Mouse (Mus musculus): ENCODE data around the gene Aak1.

Gene Aak1

DNA sequence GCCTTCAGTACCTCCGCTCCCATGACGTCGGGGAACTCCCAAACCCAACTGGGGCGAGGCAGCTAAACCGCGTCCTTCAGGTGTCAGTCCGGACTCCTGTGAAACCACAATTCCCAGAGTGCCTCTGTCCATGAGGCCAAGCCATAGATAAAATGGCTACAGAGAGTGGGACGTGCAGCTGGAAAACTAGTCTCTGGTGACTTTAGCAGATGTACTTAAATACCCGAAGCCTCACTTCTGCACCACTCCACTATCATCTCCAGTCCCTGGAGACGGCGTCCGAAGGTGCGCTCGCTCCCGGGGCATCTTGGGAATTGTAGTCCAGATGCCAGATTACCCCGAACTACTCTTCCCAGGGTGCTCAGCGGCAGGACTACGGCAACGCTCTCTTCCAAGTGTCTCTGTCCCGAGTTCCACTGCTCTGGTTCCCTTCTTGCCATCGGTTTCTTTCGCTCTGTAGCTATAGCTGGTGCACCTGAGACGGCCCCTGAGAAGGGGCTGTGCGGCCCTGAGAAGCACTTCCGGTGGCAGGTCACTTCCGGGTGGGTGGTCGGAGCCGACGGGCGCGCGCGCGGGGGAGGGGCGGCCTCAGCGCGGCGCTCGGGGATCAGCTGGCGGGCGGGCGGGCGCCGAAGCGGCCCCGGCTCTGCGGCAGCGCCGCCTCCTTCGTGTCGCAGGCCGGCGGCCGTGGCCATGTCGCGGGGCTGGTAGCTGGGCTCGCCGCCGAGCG is at the start of gene Aak1:
TSS of gene Aak1 (plus strand) at position 603 of the 730 bp plus-strand sequence.
- DNase-seq (ENCODE audit: low spot score in 2 of 2) = peak; percentile 88 to 92

DNA sequence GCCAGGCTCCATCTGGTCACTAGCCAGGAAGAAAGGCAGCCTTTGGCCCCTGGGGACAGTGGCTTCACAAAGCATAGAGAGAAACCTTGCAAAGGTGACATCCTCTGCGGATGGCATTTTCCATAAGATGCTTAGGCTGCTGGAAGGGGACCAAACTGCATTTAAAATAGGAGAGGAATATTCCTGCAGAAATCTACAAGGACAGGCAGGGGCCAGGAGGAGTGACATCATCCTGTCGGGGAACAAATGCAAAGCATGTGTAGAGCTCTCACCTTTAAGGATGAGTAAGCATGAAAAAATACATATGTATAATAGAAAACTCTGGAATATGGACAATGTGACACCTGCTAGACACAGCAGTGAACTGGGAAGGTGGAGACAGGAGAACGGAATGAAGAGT is 48.9 kb upstream of the Aak1 start:
- DNase-seq (ENCODE audit: low spot score in 2 of 2) = no peak

DNA sequence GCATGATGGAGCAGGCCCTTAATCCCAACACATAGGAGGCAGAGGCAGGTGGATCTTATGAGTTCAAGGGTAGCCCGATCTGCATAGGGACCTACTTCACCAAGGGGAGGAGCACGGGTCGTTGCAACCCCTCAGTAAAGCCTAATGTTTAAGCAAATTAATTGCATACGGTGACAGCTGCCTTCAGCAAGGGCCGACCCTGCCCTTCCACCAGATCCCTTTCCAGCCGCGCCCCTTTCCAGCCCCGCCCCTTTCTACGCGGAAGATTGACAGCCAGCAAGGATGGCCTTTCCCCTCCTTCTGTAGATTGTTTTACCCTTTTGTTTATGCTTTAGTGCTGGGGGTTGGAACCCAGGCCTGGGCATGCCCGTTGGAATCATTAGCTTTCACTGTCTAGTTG is 47.9 kb upstream of the Aak1 start:
- DNase-seq (ENCODE audit: low spot score in 2 of 2) = no peak

DNA sequence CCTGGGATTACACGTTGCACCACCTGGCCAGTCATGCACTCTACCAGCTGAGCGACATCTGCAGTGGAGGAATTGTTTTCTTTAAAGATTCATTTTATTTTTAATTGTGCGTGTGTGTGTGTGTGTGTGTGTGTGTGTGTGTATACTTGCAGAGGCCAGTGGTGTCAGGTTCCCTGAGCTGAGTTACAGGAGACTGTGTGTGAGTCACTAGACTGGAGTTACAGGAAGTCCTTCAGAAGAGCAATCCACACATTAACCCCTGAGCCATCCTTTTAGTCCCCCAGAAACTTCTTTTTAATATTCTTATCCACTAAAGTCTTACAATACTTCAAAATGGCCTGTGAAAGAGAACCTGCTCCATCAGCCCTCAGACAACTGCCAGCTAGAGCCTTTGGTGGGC is 44.7 kb upstream of the Aak1 start:
- DNase-seq (ENCODE audit: low spot score in 2 of 2) = no peak

DNA sequence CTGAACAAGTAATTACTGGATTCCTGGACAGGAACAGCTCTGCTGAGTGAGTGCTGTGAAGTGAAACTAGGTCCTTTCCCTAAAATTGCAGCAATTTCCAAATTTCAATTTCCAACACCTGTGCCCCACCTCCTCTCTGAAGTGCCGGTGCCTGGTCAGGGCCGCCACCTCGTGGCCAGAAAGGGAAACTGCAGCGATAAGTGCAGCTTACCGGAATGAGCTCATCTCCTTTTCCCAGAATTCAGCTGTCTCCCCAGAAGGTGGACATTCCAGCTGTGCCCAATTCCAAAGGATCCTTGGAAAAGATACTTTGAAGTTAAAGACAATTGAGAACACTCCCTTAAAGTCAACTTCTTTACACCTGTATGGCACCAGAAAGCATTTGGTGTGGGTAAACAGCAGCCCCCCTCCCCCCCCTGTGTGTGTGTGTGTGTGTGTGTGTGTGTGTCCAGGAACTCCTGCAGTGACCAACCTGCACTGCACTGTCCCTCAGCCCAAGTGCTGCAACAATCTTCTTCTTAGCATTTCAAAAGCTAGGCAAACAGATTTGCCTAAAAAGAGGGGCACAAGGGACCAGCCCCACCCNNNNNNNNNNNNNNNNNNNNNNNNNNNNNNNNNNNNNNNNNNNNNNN is 42.7 kb upstream of the Aak1 start:
- peak; percentile 43 to 72 for DNase-seq (ENCODE audit: low spot score in 2 of 2)

DNA sequence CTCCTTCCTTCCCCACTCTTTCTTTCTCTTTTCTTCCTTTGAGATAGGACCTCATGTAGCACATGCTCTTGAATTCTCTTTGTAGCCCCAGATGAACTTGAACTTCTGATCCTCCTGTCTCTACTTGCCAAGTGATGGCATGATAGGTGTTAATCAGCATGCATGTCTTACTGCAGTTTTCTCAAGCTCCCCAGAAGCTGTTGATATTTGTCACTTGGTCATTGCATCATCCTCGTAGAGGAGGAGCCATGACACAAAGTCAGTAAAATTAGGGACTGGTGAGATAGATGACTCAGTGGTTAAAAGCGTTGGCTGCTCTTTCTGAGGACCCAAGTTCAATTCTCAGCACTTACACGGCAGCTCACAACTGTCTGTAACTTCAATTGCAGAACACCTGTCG is 36.4 kb upstream of the Aak1 start:
- no peak for DNase-seq (ENCODE audit: low spot score in 2 of 2)

DNA sequence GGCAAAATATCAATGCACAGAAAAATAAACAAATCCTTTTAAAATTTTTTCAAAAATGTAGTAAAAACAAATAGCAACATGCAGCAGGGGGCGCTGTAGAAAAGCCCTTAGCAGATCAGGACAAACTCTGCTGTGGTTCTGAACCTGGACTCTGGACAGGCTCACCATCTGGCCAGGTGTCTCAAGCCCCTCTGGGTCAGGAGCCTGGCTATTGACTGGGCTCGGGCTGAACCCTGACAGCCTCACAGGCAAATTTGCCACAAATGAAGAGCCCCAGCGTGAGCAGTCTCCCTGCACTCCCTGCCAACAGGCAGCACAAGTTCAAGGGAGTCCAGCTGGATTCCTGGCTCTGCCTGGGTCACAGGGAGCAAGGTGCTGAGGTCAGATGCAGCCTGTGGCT is 36.0 kb upstream of the Aak1 start:
- no peak for DNase-seq (ENCODE audit: low spot score in 2 of 2)

DNA sequence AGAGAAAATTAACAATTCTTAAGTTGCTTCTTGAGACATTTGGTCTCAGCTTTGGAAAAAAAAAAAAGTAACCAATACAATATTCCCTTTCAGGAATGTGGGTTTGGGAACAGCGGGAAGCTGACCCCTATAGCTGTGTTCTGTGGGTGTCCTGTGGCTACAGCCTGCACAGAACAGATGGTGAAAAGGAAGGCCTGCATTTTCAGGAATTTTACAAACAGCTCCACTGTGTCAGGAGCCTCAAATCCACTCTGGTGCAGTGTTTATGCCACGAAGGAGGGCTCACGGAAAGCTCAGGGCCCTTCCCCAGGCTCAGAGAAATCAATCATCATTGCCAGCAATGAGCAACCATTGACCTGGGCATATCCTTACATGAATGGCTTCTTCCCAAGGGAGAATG is 34.4 kb upstream of the Aak1 start:
- DNase-seq (ENCODE audit: low spot score in 2 of 2) = no peak

DNA sequence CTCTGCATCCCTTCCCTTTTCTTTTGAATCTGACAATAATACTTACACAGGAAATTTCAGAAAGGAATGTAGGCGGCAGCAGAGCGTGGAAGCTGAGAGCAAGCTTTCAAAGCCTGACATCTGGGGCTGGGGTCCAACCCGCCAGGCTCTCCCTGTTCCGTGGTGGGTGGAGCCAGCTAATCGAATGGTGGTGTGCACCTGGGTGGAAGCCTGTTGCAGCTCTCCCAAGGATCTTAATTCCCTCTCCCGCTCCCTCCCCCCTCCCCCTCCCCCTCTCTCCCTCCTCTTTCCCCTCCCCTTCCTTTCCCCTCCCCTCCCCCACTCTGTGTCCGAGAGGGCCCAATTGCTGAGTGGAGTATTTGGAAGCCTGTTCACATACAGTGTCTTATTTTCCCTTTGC is 33.9 kb upstream of the Aak1 start:
- no peak for DNase-seq (ENCODE audit: low spot score in 2 of 2)

DNA sequence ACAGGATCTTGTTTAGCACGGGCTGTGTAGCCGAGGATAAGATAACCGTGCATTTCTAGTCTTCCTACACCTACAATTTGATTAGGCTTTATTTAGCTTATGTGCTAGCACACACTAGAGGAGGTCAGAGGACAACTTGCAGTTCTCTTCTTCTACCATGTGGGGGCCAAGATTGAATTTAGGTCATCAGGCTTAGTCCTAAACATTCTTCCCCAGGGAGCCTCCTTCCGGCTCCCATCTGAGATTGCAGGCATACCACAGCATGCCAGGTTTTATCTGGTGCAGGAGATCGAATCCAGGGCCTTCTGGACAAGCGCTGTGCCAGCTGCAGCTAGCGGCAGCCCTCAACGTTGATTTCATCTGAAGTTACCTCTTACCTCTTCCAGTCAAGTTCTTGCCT is 32.7 kb upstream of the Aak1 start:
- DNase-seq (ENCODE audit: low spot score in 2 of 2) = no peak

DNA sequence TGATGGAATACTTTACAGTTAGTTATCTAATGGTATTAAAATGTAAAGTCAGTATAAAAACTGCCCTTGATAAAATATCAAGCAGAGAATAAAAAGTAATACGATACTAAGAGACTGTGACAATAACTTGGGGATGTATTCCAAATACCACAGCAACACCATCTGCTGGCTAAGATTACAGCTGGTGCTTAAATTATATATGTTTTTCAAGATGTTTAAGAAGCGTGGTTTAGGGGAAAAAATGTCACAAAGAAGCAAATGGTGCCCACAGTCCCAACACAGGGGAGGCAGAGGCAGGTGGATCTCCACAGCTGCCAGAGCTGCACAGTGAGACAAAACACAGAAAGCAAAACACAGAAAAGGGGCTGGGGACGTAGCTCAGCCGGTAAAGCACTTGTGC is 30.4 kb upstream of the Aak1 start:
- DNase-seq (ENCODE audit: low spot score in 2 of 2) = no peak

DNA sequence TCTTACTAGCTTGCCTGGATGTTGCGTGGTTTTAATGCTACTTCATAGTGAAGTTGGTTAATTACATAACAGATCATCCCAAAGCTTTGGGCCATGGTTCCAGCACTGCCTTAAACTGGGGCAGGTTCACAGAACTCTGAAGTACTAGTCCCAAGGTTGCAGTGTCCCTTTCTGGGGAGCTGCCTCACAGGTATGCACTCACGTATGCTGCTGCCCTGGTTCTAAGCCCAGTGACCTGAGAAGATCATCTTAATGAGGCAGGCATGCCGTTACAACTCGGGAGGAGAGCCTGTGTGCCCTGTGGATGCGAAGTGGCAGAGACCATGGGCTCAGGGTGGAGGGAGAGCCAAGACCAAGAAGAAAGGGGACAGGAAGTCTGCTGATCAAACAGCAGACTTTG is 29.4 kb upstream of the Aak1 start:
- no peak for DNase-seq (ENCODE audit: low spot score in 2 of 2)

DNA sequence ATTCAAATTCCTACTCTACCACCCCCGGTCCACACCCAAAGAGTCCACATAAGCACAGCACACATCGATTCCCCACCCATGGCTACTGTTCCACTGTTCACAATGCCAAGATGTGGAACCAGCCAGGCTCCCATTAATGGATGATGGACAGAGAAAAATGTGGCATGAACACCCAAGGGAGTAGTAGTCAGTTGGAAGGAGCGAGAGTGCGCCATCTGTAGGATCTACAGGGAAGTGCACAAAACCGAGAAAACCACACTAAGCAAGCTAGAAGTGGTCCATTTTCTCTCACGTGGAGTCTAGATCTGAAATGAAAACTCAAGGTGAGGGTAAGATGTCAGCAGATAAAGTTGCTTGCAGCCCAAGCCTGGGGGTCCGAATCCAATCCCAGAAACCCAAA is 28.6 kb upstream of the Aak1 start:
- DNase-seq (ENCODE audit: low spot score in 2 of 2) = no peak

DNA sequence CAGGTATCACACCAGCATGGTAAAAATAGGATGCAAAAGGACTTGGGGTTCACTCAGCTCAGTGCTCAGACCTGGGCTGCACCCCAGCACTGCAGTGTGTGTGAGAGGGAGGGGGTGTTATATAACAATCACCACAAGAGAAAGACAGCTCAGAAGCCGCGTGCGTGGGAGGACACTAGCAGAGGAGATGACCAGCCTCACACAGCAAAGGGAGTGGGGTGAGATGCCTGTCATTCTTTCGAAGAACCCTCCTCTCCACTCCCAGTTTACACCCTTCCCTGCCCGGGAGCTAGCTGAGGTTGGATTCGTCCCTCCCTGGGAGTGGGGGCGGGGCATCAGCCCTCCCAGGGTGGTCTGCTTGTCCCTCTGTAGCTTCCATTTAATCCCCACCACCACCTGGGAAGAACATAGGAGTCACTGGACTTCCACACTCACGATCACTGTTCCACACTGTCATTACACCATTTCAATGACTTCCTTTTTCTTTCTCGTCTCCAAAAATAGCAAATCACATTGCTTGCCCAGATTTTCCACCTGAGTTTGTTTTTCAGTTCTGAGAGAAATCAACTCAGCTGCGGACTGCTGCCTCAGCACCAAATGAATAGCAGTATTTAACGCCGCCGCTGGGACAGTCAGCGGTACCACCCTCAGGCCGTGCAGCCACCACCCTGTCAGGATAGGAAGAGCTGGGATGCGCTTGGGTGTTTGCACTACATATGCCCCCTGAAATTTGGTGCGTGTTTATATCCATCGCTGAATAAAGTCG is 26.8 kb upstream of the Aak1 start:
- DNase-seq (ENCODE audit: low spot score in 2 of 2) = peak; percentile 49 to 75

DNA sequence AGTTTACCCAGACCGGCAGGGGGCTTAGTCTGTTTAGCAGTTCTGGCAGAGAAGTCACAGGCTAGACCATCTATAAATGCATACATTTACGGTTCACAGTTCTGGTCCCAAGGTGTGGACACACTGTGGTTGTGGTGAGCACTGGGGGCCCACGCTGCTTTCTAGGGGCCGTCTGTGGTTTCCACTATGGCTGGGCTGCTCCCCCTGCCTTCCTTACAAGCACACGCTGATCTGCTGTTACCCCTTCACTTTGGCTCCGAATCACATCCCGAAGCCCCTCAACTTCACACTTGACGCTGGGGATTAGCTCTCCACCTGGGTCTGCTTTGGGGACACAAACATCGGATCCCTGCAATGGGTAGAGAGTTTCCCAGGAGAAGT is 26.3 kb upstream of the Aak1 start:
- DNase-seq (ENCODE audit: low spot score in 2 of 2) = no peak

DNA sequence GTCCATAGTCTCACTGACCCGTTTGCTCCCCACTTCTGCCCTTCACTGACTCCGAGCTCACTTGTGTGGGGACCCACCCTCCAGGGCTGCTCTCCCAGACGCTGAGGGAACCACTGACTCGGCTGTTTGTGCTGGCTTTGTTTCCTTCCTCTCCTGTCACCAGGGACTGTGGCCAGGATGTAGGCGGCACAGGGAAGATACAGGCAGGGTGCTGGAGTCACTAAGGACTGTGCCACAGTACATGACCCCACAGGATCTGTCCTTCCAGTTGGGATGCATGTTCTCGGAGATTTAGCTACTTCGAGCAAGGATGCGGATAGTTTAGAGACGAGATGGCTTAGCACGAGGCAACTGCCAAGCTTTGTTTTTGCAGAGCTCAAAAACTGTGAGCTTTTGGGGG is 25.5 kb upstream of the Aak1 start:
- DNase-seq (ENCODE audit: low spot score in 2 of 2) = peak in 1 of 2 experiments; percentile 37

DNA sequence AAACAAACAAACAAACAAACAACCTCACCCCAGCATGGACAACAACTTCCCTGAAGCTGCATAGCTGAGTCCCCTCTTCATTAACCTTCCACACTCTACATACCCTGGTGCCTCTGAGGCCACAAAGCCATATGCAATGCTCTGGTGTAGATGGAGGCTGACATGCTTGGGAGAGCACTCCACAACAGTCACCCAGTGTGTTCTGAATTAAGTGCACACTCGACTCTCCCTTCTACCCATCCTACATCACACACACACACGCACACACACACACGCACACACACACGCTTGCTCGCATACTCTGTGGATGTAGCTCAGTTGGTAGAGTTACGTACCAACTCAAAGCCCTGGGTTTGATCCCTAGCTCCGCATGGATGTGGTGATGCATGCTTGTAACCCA is 24.9 kb upstream of the Aak1 start:
- DNase-seq (ENCODE audit: low spot score in 2 of 2) = no peak

DNA sequence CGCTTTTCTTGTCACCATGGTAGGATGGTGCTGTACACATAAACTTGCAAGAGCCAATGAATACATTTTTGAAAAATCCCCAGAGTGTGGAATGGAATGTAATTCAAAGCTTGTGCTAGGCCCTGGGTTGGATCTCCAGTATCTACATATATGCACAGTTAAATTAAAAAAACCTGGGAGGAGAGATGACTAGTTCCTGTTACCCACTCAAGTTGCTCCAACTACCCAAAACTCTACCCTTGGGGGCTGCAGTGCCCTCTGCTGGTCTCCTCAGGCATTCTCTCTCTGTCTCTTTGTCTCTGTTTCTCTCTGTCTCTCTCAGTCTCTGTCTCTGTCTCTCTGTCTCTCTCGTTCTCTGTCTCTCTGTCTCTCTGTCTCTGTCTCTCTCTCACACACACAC is 21.9 kb upstream of the Aak1 start:
- DNase-seq (ENCODE audit: low spot score in 2 of 2) = no peak

DNA sequence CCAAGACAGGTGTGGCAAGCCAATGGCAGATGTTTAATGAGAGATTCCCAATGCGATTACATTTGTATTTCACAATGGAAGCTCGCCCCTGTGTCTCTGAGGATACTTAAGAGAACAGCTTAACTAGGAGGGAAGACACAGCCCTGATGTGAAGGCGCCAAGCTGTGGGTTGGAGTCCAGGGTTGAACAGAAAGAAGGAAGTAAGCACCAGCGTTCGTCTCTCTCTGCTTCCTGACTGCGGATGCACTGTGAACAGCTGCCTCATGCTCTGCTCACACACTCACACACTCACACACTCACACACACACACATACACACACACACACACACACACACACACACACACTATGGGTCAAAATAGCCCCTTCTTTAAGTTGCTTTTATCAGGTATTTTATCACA is 19.5 kb upstream of the Aak1 start:
- no peak for DNase-seq (ENCODE audit: low spot score in 2 of 2)

DNA sequence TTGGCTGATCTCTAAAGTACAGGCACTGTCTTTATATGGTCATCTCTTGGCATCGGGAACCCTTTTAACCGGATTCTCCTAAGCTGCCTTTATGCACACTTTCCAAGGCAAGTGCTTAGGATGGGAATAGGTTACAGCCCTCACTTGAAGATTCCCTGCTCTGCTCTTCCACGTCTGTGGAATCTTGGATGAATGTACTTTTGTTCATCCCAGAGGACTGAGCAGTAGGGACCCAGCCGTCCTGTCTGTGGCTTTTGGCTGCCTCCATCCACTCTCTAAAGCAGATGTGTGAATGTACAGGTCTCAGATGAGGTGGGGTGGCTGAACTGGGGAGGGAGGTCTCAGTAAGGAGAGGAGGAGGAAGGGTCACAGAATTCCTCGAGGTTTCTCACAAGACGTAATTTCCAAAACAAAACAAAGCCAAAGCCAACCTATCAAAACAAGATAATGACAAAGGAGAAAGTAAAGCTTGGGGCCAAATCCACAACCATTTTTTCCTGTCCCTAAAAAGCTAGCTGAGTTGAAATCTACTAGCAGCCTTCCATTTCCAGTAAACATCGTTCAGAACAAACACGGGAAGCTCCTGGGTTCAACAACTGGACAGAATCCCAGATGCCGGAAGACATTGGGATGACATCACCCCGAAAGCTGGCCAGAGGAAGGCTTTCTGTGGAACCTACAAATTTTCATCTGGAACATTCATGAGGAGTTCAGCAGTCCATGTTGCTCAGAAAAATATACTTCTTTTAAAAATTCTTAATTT is 18.4 kb upstream of the Aak1 start:
- no peak for DNase-seq (ENCODE audit: low spot score in 2 of 2)

DNA sequence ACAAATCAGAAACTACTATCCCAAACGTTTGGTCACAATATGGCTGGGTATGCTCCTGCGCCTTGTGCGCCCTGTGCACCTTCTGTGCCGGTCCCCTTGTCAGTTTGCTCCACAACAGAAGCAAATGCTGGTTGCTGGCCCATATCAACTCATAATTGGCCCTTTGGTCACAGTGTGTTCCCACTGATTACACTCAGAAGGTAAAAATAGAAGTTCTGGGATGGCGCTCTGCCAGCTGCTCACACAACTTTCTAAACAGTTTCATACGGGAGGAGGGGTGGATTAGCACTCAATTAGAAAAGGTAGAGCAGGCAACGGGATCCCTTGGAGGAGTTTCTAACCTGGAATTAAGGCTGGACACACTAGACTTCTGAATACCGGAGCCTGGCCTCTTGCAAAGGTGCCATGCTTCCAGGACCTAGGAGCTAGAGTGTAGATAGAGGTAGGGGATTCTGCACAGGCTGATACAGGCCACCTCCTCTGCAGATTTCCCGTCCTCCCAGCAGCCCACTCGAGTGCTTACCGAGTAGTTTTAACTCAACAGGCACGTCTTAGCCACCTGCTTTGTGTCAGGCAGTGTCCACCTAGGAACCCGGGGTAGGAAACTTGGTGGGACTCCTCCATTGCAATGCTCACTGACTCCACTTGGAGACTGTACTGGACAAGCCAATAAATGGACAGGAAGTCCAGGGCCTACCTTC is 16.4 kb upstream of the Aak1 start:
- no peak for DNase-seq (ENCODE audit: low spot score in 2 of 2)

DNA sequence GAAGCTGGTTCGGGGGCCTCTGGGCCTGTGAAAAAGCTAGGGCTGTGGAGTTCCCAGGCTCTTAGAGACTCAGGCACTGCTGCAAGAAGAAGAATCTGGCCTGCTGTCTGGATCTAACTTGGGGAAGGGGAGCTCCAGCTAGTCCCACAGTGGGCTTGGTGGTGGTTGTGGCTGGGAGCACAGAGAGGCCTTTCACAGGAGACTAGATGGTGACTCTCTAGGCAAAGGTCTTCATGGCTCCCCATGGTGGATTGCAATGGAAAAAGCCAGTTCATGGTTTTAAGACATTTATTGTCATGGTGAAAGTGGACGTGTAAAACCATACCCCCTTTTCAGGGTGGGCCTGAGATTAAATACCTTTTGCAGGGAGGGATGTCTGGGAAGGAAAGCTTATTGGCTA is 10.2 kb upstream of the Aak1 start:
- no peak for DNase-seq (ENCODE audit: low spot score in 2 of 2)

All from frontal cortex, postnatal 10 days (tissue).